Mouse (Mus musculus): ENCODE data around the gene Tmem116. TPM values are rescaled to one million over a fixed set of nuclear protein-coding genes. Genes with fewer than 3 reads are reported as not detected.

The Tmem116 gene
- 0.48 and 1.4 TPM in 2 replicates for polyA plus RNA-seq (2012; rRNA removed)

GRCm38 (mm10) chr5:121451644-121452025 is at the start of gene Tmem116:
TSS of gene Tmem116 (plus strand) at chr5:121451893.

GRCm38 (mm10) chr5:121452026-121452869 is 555 bp downstream of the Tmem116 start, which contains the start of gene Erp29:
TSS of gene Erp29 (minus strand) at chr5:121452506.

DNA sequence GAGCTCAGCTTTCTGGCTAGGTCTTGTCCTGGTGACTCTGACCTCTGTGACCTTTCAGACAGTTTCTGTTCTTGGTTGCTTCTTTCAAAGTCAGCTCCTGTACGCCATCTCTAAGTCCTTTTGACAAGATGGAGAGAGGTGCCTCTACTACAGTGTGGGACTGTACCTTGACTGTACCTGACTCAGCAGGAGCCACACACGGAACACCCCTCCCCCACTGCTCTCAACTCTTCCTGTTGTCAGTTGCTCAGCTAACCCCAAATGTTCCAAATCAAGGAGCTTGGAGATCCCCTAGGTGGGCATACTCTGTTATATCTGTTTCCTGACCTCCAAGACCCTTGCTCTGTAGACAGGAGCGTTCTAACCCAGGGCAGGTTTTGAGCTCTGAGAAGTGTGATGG is 51.5 kb downstream of the Tmem116 start, which contains the start of gene Adam1b:
Gene Adam1b, minus strand, starts transcription at position 205 of the 400 bp plus-strand sequence.

GRCm38 (mm10) chr5:121544910-121545792 is 93.5 kb downstream of the Tmem116 start, which contains the start of the genes Adam1a and Gm42878:
TSS of gene Adam1a (minus strand) at chr5:121545482.
TSS of gene Gm42878 (minus strand) at chr5:121545482.

GRCm38 (mm10) chr5:121545793-121546529 is 94.3 kb downstream of the Tmem116 start, which contains the start of gene Mapkapk5:
TSS of gene Mapkapk5 (minus strand) at chr5:121545905.

Other genes with a start within 250 kb of the Tmem116 start
- 1,287 and 1,497 TPM in 2 replicates for gene Rpl6, start 247.4 kb upstream of the Tmem116 start, polyA plus RNA-seq (2012; rRNA removed)
- 18.1 and 20.6 TPM in 2 replicates for gene Hectd4, start 231.7 kb upstream of the Tmem116 start, polyA plus RNA-seq (2012; rRNA removed)
- gene Trafd1, start 66.3 kb upstream of the Tmem116 start, polyA plus RNA-seq (2012; rRNA removed) = 111 and 159 TPM in 2 replicates
- 23.1 and 26.8 TPM in 2 replicates for gene Naa25, start 54.0 kb upstream of the Tmem116 start, polyA plus RNA-seq (2012; rRNA removed)
- gene Erp29, start 613 bp downstream of the Tmem116 start, polyA plus RNA-seq (2012; rRNA removed) = 121 and 200 TPM in 2 replicates
- not detected in 2 replicates for gene Adam1b, start 51.5 kb downstream of the Tmem116 start, polyA plus RNA-seq (2012; rRNA removed)
- gene Adam1a, start 93.6 kb downstream of the Tmem116 start, polyA plus RNA-seq (2012; rRNA removed) = 14.7 and 16.5 TPM in 2 replicates
- 0.11 and 0.82 TPM in 2 replicates for gene Gm42878, start 93.6 kb downstream of the Tmem116 start, polyA plus RNA-seq (2012; rRNA removed)
- gene Mapkapk5, start 94.0 kb downstream of the Tmem116 start, polyA plus RNA-seq (2012; rRNA removed) = 120 and 148 TPM in 2 replicates
- 90.5 and 161 TPM in 2 replicates for gene Aldh2, start 141.9 kb downstream of the Tmem116 start, polyA plus RNA-seq (2012; rRNA removed)
- gene Acad12, start 167.0 kb downstream of the Tmem116 start, polyA plus RNA-seq (2012; rRNA removed) = 0.85 and 2.2 TPM in 2 replicates
- 2.1 and 2.7 TPM in 2 replicates for gene Acad10, start 208.6 kb downstream of the Tmem116 start, polyA plus RNA-seq (2012; rRNA removed)
- gene Brap, start 208.7 kb downstream of the Tmem116 start, polyA plus RNA-seq (2012; rRNA removed) = 29.5 and 30.0 TPM in 2 replicates

Data from central nervous system, embryonic 11.5 days (tissue).